Mouse (Mus musculus) testis, adult 2 months (tissue): ENCODE measurements around the gene Tlr5.

Experiments used
- CTCF ChIP-seq: fragments of 200-500 bp; IDR thresholded peaks from 2 replicates; pipeline ENCODE4 v1.5.1; 2012; ENCODE audit warnings: low read depth, mild to moderate bottlenecking, inconsistent platforms, low read length, moderate library complexity; ENCODE audit not compliant: control insufficient read depth, insufficient read depth, insufficient replicate concordance
- POLR2A ChIP-seq: fragments of 200-500 bp; IDR thresholded peaks from 2 replicates; pipeline ENCODE4 v1.6.1; 2012; ENCODE audit warnings: low read depth, mild to moderate bottlenecking, inconsistent platforms, low read length, moderate library complexity; ENCODE audit not compliant: control insufficient read depth

GRCm38 (mm10) chr1:182922824-182923223 lies 31.8 kb upstream of the Tlr5 start:
- TF ChIP-seq POLR2A (no peak), CTCF (no peak)
